Mouse (Mus musculus): Measurements from ENCODE around the gene Gab3. TPM values are rescaled to one million over a fixed set of nuclear protein-coding genes. Genes with fewer than 3 reads are reported as not detected.
A peak's percentile ranks its signal among the peaks of the same experiment; 100 is the strongest.

Gene Gab3
- 2.6 and 3.0 TPM in 2 replicates for polyA plus RNA-seq (2015; fragmentation: Nextera tagmentation; extraction: Ambion mirVana)

DNA sequence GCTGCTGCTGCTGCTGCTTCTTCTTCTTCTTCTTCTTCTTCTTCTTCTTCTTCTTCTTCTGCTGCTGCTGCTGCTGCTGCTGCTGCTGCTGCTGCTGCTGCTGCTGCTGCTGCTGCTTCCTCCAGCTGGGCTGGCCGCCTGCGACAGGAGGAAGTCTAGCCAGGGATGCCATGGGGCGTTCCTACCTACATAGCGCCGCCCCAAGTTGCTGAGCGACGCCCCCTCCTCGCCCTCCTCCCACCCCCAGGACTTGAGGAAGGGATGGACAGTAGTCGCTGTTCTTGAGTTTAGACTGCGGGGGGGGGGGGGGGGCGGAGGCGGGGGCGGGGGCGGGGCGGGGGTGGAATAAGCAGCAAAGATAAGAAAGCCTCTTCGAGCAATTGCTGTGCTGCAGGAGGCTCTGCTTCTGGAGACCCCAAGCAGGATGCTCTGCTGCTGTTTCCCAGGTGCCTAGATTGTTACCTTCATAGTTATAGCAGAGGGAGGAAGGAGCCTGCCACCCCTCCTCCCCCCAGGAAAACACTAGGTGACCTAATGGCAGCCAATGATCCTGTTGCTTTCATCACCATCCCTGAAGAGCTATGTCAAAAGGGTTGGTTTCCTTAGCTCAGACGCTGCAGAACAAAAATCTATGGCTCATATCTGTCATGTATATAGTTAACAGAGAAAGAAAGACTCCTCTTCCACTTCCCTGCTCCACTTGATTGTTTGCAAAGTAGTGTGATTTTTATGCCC lies at the start of gene Gab3:
Gene Gab3 (minus strand): TSS at position 685 of the 735 bp plus-strand sequence.
- ATAC-seq (replicated peaks), result peak; percentile 97
- Histone ChIP-seq H3K4me3 (peak within 1 kb of the TSS; percentile 50), H3K36me3 (replicated peaks) (no peaks in the 10 kb centered on the region), H3K4me1 (no peaks in the 10 kb centered on the region), H3K27ac (peak within 1 kb of the TSS; percentile 49), H3K9me3 (no peaks in the 10 kb centered on the region), H3K27me3 (replicated peaks) (no peaks in the 10 kb centered on the region), H3K9ac (peak within 1 kb of the TSS; percentile 48), H3K4me2 (peak within 1 kb of the TSS; percentile 57)
- 17% methylated on average over 9 of the region's 17 CpGs for WGBS

DNA sequence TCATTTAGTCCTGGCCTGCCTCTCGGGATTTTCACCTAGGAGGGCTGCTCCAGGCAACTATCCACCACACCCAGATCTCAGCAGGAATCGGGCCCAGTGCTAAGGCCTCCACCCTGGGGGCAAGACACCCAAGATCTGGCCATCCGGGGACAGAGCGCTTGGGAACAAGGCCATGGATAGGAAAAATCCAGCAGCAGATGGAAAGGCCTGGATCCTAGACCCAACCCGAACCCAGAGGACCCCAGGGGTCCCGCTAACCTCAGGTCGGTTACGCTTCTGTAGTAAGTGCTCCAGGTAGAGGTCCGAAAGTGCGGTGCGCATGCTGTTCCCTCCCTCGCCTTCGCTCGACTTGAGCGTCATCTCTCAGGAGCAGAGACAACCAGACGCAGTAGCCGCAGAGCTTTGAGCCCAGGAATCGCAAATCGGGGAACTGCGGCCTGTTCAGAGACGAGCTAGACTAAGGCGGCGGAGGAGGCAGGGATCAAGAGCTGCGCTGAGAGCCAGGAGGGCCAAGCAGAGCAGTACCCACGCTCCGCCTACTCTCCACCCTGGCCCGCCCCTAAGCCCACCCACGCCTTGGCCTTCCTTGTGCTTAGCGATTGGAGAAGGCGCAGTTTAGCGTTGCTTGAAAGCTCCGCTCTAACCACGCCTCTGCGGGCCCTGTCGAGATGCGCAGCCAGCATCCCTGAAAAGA lies 45.4 kb upstream of the Gab3 start, which contains the start of gene Mpp1:
Gene Mpp1 (minus strand): TSS at position 550 of the 694 bp plus-strand sequence.
- Histone ChIP-seq H3K4me1 (no peaks in the 10 kb centered on the region), H3K27ac (peak within 1 kb of the TSS; percentile 48; the same call in 1 of the 2 replicates), H3K4me2 (peak within 1 kb of the TSS; percentile 56), H3K4me3 (peak within 1 kb of the TSS; percentile 50), H3K9me3 (no peaks in the 10 kb centered on the region), H3K27me3 (replicated peaks) (no peaks in the 10 kb centered on the region), H3K36me3 (replicated peaks) (no peaks in the 10 kb centered on the region), H3K9ac (peak within 1 kb of the TSS; percentile 55)
- peak; percentile 100 for ATAC-seq (replicated peaks)
- WGBS, result 24% methylated on average over 36 of the region's 36 CpGs

DNA sequence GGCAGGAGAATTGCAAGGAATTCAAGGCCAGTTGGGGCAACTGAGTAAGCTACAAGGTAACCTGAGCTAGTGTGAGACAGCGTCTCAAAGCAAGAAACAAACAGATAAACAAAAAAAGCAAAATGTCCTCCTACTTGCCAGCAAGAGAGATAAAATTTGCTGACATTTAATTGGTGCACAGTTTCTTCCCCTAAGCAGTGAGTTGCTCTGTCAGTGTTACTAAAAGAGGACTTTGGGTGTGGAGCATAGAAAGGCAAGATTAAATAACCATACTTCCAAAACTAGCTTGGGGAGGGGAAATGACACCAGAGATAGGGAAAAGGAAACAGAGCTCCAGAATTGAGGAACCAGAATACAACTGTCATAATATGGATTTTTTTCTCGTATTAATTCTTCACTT lies 44.2 kb upstream of the Gab3 start:
- no peaks in the 10 kb centered on the region for H3K9me3 ChIP-seq
- WGBS, result 66% methylated on average over 2 of the region's 2 CpGs
- no peaks in the 10 kb centered on the region for H3K27me3 ChIP-seq (replicated peaks)
- H3K4me1 ChIP-seq, result no peaks in the 10 kb centered on the region
- H3K9ac ChIP-seq, result no peak overlapping the region
- H3K27ac ChIP-seq, result no peak overlapping the region
- no peaks in the 10 kb centered on the region for H3K36me3 ChIP-seq (replicated peaks)
- H3K4me2 ChIP-seq, result no peak overlapping the region
- ATAC-seq (replicated peaks), result no peak
- H3K4me3 ChIP-seq, result no peak overlapping the region

DNA sequence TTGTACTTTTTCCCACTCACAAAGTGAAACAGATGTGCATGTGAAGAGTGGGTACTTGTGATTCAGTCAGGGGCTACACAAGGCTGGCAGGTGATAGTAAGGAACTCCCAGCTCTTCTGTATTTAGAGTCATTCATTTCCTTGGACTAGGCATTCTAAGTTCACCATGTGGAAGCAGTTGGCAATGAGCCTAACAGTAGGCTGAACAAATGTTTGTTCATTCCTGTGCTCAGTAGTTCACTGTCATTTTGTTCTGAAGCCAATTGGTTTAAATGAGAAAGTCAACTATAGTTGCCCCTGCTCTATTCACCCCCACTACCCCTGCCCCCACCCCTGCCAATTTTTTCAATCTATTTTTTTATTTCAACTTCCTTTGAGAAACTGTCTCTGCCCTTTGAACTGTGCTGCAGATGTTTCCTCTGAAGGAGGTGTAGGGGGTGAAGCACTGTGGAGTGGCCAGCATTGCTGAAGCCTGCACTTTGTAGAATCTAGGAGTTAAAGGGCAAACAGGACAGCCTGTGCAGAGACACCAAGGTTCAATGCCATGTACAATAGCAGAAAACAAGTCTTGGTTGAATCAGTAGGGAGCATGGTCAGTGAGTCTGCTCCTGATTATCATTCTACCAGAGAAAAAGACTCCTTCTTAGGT lies 43.2 kb upstream of the Gab3 start:
- Histone ChIP-seq H3K27ac (no peak overlapping the region), H3K4me2 (no peak overlapping the region), H3K9me3 (no peaks in the 10 kb centered on the region), H3K27me3 (replicated peaks) (no peaks in the 10 kb centered on the region), H3K4me3 (no peak overlapping the region), H3K36me3 (replicated peaks) (no peaks in the 10 kb centered on the region), H3K4me1 (no peaks in the 10 kb centered on the region), H3K9ac (no peak overlapping the region)
- no peak for ATAC-seq (replicated peaks)

DNA sequence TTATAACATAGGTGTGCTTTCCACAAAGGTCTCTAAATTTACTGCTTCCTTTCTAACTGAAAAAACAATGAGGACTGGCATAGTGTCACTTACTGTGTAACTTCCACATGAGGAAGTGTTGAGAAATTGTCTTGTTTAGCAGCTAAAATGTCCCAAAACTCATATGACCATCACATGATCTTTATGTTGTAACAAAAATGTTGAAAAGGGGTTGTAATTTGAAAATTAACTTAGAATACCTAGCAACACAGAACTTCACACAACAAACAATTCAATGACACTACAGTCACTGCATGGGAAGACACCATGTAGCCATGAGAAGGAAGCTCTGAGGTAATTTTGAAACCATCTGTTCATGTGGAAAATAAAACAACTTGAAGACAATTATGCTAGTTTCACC lies 41.6 kb upstream of the Gab3 start:
- Histone ChIP-seq H3K9ac (no peak overlapping the region), H3K4me3 (no peak overlapping the region), H3K4me1 (no peaks in the 10 kb centered on the region), H3K27ac (no peak overlapping the region), H3K9me3 (no peaks in the 10 kb centered on the region), H3K36me3 (replicated peaks) (no peaks in the 10 kb centered on the region), H3K27me3 (replicated peaks) (no peaks in the 10 kb centered on the region), H3K4me2 (no peak overlapping the region)
- no peak for ATAC-seq (replicated peaks)

DNA sequence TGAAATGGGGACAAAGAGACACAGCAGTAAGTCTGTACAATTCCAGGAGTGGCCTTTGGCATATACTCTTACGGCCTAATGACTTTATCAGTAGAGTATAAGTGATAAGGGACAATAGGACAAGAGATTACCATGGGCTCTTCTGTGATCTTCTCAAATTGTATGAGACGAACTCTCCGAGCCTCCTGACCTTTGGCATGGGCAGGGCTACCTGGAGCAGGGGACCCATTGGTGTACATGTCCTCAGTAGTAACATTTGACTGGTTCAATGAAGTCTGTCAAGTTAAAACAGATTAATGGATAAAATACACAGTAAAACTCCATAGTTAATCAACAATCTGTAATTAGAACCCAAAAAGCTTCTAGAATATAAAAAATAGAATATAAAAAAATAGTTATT lies 40.3 kb upstream of the Gab3 start:
- H3K27ac ChIP-seq, result no peak overlapping the region
- H3K36me3 ChIP-seq (replicated peaks), result no peaks in the 10 kb centered on the region
- WGBS, result 87% methylated on average over 3 of the region's 3 CpGs
- H3K4me1 ChIP-seq, result no peaks in the 10 kb centered on the region
- H3K4me3 ChIP-seq, result no peak overlapping the region
- H3K9me3 ChIP-seq, result no peaks in the 10 kb centered on the region
- no peak overlapping the region for H3K4me2 ChIP-seq
- ATAC-seq (replicated peaks), result no peak
- H3K9ac ChIP-seq, result no peak overlapping the region
- no peaks in the 10 kb centered on the region for H3K27me3 ChIP-seq (replicated peaks)

DNA sequence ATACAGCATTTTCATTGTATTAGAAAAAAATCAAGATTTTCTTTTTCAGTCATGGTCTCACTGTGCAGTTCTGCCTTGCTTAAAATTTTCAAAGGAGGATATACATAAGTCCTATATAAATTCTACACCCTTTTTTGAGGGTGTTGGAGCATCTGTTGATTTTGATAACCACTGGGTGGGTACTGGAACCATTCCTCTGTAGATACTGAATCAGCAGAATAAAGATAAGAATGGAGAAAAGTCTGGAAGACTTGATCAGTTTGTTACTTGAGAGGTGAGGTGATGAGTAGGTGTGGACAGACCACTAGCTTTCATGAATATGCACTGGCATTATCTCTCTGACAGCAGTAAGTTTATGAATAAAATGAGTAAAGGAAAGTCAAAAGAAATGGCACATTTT lies 30.3 kb upstream of the Gab3 start:
- no peak overlapping the region for H3K4me2 ChIP-seq

DNA sequence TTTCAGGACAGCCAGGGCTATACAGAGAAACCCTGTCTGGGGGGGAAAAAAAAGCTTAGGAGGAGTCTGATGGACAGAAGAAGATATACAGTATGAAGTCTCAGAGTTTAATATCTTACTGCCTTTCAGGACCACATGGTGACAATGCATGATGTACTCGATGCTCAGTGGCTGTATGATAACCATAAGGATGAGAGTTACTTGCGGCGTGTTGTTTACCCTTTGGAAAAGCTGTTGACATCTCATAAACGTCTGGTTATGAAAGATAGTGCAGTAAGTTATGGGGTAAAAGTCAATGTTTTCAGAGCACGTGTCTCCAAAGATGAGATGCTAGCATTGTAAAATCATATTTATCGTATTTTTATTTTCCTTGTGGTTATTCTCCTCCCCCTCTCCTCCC lies 17.0 kb upstream of the Gab3 start:
- no peak overlapping the region for H3K4me3 ChIP-seq
- no peaks in the 10 kb centered on the region; the same call in 1 of the 2 replicates for H3K4me1 ChIP-seq
- no peaks in the 10 kb centered on the region for H3K27me3 ChIP-seq (replicated peaks)
- ATAC-seq (replicated peaks), result no peak
- no peak overlapping the region for H3K4me2 ChIP-seq
- no peaks in the 10 kb centered on the region for H3K9me3 ChIP-seq
- peaks cover 12% of the 10 kb centered on the region; the same call in 1 of the 2 replicates for H3K36me3 ChIP-seq (replicated peaks)
- no peak overlapping the region for H3K27ac ChIP-seq
- H3K9ac ChIP-seq, result no peak overlapping the region
- WGBS, result 90% methylated on average over 6 of the region's 6 CpGs

More for the DNA sequence above, 30.3 kb upstream of the Gab3 start:
- Histone ChIP-seq H3K36me3 (replicated peaks) (no peaks in the 10 kb centered on the region), H3K4me3 (no peak overlapping the region), H3K4me1 (no peaks in the 10 kb centered on the region), H3K9me3 (no peaks in the 10 kb centered on the region), H3K27me3 (replicated peaks) (no peaks in the 10 kb centered on the region), H3K9ac (no peak overlapping the region), H3K27ac (no peak overlapping the region)
- ATAC-seq (replicated peaks), result no peak

DNA sequence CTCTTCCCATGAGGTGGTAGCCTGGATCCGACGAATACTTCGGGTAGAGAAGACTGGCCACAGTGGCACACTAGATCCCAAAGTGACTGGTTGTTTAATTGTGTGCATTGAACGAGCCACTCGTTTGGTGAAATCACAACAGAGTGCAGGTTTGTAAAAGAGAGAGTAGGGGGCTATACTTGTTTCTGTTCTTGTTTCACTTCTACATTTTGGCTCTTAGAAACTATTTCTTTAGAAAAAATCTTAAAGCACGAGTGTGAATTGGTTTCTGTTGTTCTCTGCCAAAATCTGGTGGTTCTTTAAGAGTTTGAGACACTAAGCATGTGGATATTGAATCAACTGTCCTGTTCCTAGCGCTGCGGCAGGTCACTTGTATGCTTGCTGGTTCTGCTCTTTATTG lies 13.5 kb upstream of the Gab3 start:
- Histone ChIP-seq H3K36me3 (replicated peaks) (0 out of 2 replicates have a peak, but pooled peaks cover 3% of the 10 kb centered on the region), H3K9ac (no peak overlapping the region), H3K27ac (no peak overlapping the region), H3K4me2 (no peak overlapping the region), H3K4me1 (no peaks in the 10 kb centered on the region; the same call in 1 of the 2 replicates), H3K9me3 (no peaks in the 10 kb centered on the region), H3K27me3 (replicated peaks) (no peaks in the 10 kb centered on the region), H3K4me3 (no peak overlapping the region)
- WGBS, result 94% methylated on average over 8 of the region's 8 CpGs
- no peak for ATAC-seq (replicated peaks)

DNA sequence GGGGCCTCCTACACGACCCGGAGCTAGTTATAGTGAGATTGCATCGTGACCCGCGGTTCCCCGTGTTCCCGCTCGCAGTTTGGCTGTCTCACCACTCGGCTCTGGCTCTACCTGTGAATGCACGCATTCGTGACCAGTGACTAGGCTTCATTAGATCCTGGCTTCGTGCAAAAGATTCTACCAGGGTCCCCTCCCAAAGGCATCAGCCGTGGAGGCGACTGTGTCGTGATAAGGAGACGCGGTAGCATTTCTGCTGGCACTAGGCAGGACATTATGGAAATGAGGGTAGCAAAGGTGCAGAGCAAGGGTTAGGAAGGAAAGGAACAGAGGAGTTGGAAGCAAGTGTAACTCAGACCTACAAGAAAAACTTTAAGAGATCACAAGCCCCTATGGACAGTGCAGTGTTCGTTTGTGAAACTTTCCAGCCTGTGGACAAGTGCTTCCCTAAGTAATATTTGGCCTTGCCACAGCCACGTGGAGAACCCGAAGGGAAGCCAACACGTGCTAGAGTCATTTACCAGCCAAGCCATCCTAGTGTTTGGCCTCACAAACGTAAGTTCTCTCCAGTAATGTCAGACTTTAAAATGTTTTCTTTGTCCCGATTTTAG lies 11.0 kb upstream of the Gab3 start:
- Histone ChIP-seq H3K4me3 (peak overlapping the region; percentile 54), H3K27me3 (replicated peaks) (no peaks in the 10 kb centered on the region), H3K9ac (peak overlapping the region; percentile 47), H3K4me2 (peak overlapping the region; percentile 56), H3K9me3 (no peaks in the 10 kb centered on the region), H3K27ac (peak overlapping the region; percentile 72), H3K36me3 (replicated peaks) (no peaks in the 10 kb centered on the region), H3K4me1 (no peaks in the 10 kb centered on the region; the same call in 1 of the 2 replicates)
- ATAC-seq (replicated peaks), result peak; percentile 25
- 16% methylated on average over 23 of the region's 23 CpGs for WGBS

DNA sequence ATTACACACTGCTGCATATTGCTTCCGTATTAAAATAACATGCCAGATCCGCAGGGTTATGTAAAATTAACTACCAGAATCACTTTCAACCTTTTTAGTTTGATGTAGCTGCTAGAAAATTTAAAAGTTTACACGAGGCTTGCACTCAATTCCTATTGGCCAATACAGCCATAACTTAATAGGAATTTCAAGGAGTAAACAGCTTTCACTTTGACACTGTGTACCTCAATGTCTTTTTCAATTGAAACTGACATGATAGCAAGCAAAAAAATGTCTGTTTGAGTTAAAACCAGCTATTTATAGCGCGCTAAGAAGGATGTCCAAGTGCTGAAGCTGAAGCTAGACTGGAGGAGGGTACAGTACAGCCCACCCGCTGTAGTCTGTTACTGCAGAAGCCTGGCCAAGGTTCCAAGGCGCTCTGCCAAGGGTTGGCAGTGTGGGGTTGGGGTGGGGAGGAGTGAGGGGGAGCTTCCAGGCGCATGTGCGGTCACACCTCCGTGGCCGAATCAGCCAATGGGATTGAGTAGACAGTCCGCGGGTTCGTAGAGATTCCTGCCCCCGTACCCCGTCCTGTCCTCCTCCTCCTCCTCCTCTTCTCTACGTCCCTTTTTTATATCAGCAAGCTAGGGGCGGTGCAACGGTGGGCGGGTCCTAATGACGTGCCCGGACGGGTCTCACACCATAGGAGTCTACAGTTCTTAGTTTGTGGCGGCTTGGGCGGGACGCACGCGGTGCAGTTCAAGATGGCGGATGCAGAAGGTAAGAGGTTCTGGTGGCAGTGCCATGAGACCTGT lies 10.3 kb upstream of the Gab3 start, which contains the start of gene Dkc1:
Gene Dkc1 (plus strand): TSS at position 486 of the 794 bp plus-strand sequence.
- Histone ChIP-seq H3K4me3 (peak within 1 kb of the TSS; percentile 54), H3K27me3 (replicated peaks) (no peaks in the 10 kb centered on the region)
- WGBS, result 26% methylated on average over 29 of the region's 29 CpGs

More for the DNA sequence above, 10.3 kb upstream of the Gab3 start, which contains the start of gene Dkc1:
- H3K4me2 ChIP-seq, result peak within 1 kb of the TSS; percentile 56
- H3K9ac ChIP-seq, result peak within 1 kb of the TSS; percentile 47
- peak within 1 kb of the TSS; percentile 72 for H3K27ac ChIP-seq
- no peaks in the 10 kb centered on the region; the same call in 1 of the 2 replicates for H3K4me1 ChIP-seq
- H3K36me3 ChIP-seq (replicated peaks), result no peaks in the 10 kb centered on the region
- H3K9me3 ChIP-seq, result no peaks in the 10 kb centered on the region
- ATAC-seq (replicated peaks), result peak; percentile 100
